Mouse (Mus musculus) megakaryocyte, embryonic 14.5 days (primary cell): ENCODE measurements around the gene Islr.

Source experiments
- FLI1 ChIP-seq: IDR thresholded peaks from 2 replicates; pipeline ENCODE4 v1.6.1; 2012; ENCODE audit warnings: low read length, inconsistent platforms, mixed read lengths
- GATA1 ChIP-seq: IDR thresholded peaks from 3 replicates; pipeline ENCODE4 v1.6.1; 2012; ENCODE audit warnings: mixed read lengths, low read length, inconsistent platforms, borderline replicate concordance

GRCm38 (mm10) chr9:58249592-58250192 is 45.6 kb upstream of the Islr start, which contains the start of gene Pml:
- TF ChIP-seq GATA1 (no peak), FLI1 (no peak)
